Mouse (Mus musculus) natural killer cell, adult 2 months (primary cell): ENCODE results near the gene Bcl9l.
A peak's percentile ranks its signal among the peaks of the same experiment; 100 is the strongest.

ENCODE experiments used
- DNase-seq, 2 experiments: peaks; one replicate each; pipeline ENCODE4 v3.0.0; 2022; ENCODE audit warnings: low spot score in 2 of 2

Gene Bcl9l

DNA sequence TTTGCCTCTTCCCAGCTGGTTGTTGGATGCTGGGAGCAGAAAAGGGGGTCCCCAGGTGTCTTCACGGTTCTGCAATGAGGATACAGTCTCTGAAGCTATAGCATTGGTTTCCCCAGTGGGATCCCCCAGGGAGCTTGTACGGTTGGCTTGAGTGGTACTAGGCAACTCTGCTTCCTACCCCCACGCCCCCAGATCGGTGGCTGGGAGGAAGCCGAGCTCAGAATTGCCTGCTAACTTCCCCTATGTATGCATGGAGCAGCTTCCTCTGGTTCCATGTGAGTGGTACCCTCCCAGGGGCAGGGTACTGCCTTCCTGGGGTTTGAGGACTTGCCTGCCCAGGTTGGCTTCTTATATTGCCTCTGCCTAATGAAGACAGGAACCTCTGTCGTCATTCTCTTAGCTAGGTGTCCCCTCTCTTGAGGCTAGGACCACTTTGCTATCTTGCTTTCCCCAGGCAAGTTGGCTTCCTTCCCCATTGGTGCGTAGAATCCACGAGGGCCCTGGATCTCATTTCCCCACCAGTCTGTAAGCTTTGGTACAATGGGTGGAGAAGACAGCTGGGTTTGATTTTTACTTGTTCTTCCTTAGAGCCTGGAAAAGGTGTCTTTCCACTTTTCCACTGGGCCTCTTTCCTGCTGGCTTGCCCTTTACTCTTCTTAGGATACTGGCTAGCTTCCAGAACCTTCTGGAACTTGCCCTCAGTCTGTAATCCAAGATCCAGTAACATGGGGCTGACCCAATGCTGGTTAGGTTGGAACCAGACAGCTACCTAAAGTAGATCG lies 29.5 kb downstream of the Bcl9l start:
- peak in 1 of 2 experiments; percentile 61 for DNase-seq

DNA sequence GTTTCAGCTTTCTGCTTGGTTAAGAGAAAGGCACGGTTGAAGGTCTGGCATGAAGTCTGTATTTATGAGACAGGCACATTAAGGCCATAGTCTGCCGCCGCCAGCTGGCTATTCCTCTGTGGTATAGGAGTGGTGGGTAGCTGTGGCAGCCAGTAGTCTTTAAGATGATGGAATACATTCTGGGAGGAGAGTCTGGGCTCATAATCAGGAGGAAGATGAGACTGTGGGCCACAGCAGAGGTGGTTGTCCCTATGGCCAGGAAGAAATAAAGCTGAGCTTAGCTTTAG lies 30.0 kb downstream of the Bcl9l start:
- DNase-seq: no peak

DNA sequence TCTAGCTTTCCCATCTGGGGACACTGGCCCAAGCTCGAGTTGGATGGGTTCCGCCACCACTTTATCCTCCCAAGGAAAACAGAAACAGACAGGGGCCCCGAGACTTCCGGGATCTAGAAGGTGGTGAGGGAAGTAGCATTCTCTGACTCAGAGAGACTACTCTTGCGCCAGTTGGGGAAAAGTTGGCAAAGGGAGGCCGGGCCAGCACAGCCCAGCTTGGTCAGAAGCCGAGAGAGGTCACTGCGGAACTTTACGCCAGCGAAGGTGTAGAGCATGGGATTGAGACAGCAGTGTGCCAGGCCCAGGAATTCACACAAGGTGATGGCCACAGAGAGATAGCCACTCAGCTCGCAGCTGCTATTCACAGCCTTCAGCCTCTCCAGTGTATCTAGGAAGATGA lies 30.5 kb downstream of the Bcl9l start:
- no peak for DNase-seq

DNA sequence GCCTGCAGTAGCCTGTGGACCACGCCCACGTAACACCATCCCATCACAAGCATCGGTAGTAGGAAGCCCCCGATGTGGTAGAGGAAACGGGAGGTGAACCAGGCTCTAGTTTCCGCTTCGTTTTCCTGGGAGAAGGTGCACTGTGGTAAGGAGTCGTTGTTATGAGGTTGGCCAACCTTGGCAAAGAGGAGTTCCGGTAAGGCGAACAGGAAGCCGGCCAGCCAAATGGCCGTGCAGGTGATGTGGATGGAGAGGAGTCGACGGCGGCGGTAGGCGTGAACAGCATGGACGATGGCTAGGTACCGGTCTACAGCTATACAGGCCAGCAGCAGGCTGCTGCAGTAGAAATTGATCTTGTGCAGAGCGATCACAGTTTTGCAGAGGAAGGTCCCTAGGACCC lies 31.0 kb downstream of the Bcl9l start:
- no peak for DNase-seq

GRCm38 (mm10) chr9:44514147-44514546 lies 31.5 kb downstream of the Bcl9l start:
- no peak for DNase-seq

GRCm38 (mm10) chr9:44515131-44515751 lies 32.6 kb downstream of the Bcl9l start:
- DNase-seq: peak; percentile 52 to 66

- DNase-seq: no peak
Measured at GRCm38 (mm10) chr9:44515891-44516290, 33.3 kb downstream of the Bcl9l start.

DNA sequence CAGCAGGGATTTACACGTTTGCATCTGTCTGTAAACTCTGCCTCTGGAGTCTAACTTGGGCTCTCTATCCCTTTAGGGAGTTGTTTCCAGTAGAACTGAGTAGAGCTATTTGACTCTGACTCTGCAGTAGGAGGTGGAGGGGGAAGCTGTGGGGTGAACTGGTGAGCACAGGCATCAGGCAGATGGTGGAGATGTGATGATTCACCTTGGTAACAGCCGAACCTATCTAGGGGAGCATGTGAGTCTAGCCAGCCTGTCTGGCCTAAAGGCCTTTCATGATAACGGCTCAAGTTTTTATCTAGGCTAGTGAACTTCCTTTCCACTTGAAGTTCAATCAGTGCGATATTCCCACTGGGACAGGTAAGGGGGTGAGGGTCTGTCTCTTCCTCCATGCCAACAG lies 34.7 kb downstream of the Bcl9l start:
- DNase-seq: peak; percentile 60

- no peak for DNase-seq
Measured at GRCm38 (mm10) chr9:44518068-44518467, 35.4 kb downstream of the Bcl9l start.

DNA sequence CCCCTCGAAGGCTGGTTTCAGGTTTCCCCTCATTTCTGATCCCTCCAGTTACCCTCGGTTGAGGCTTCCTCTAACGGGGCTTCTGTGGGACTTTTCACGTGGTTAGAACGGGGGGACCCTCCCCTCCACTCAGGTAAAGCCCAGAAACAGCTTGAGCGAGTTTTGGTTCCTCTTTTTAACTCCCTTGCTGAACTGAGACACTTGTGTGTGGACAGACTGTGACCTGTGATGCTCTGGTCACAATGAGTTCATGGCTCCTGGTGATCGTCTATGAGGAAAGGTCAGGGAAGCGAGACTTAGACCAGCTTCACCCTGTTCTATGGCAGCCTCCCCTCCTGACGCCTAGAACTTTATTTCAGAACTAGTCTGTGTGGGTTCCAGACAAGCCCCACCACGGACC lies 39.3 kb downstream of the Bcl9l start:
- peak in 1 of 2 experiments; percentile 66 for DNase-seq

- no peak for DNase-seq
Measured at GRCm38 (mm10) chr9:44523686-44524085, 41.1 kb downstream of the Bcl9l start.

GRCm38 (mm10) chr9:44524235-44524826 lies 41.7 kb downstream of the Bcl9l start:
- no peak for DNase-seq

DNA sequence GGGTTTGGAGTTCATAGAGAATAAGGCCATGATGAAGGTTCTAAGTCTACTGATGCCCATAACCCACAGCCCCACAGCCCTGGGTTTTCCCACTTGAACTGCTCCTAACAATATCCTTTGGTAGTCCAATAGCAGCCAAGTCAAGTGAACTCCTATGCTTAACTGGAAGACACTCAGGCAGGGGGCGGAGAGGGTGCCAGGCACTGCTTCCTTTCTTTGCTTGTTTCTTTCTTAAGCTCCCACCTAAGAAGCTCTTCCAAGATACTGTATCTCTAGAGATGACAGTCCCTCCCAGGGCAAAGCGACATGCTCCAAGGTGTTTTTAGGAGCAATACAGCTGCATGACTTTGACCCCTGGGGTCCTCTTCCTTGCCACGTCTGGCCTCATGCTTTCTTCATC lies 42.4 kb downstream of the Bcl9l start:
- DNase-seq: no peak

DNA sequence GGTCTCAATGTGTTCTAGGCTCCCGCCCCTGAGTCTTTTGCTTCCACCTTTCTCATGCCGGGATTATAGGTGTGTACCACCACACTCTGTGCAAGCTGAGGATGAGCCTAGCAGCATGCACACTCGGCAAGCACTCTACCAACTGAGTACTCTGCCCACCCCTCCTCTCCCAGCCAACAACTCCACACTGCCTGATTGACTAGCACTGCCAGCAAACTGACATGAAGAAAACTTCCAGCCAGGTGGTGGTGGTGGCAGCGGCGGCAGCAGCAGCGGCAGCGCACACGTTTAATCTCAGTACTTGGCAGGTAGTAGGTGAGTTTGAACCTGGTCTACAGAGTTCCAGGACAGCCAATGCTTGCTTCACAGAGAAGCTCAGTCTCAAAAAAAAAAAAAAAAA lies 43.0 kb downstream of the Bcl9l start:
- no peak for DNase-seq

- peak in 1 of 2 experiments; percentile 84 for DNase-seq
Measured at GRCm38 (mm10) chr9:44526337-44527112, 43.9 kb downstream of the Bcl9l start.

DNA sequence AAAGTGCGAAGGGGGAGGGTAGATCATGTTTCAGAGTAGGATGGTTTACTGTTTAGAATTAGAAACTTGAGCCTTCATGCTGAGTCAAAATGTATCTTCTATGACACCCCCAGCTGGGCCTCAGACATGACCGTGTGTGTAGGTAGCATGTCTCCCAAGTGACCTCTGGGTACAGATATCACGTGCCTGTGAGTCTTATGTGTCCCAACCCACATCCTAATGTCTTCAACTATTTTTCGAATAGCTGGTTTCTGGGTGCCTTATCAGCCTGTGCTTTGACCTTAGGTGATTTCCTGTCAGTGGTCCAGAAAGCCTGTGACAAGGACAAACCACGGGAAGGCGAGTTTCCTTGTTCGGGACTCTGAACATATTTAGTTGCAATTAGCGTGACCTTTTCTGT lies 45.7 kb downstream of the Bcl9l start:
- DNase-seq: no peak

GRCm38 (mm10) chr9:44532991-44533580 lies 50.5 kb downstream of the Bcl9l start:
- DNase-seq: peak; percentile 47 to 68

DNA sequence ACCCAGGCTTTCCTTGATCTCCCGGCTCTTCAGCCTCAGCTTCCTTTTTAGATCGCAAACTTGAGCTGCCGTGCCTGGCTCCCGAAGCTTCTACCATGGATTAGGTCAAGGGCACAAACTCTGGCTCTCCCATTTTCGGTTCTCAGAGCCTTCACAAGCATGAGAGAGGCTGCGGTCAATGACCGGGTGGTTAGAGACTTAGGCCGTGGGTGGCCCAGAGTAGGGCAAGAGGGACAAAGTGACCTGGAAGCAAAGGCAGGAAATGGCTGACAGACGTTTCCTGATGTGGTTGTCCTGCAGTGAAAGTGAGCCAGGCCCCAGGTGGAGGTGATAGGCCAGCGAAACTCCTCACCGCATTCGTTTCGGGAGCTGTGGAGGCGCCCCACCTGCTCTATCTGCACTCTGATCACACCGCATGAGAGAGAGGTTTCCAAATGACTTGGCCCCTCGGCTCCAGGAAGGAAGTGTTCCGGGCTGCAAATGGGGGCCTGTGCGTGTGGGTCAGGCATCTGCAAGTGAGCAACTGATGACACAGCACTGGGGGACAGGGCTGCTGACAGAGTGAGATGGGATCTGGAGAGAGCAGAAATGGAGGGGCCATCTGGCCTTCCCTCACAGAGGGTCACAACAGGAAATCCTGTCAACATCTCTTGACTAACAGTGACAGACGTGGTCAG lies 55.1 kb downstream of the Bcl9l start:
- DNase-seq: peak; percentile 63 to 72

- no peak for DNase-seq
Measured at GRCm38 (mm10) chr9:44539816-44540421, 57.3 kb downstream of the Bcl9l start.

- DNase-seq: no peak
Measured at GRCm38 (mm10) chr9:44540676-44541075, 58.1 kb downstream of the Bcl9l start.

DNA sequence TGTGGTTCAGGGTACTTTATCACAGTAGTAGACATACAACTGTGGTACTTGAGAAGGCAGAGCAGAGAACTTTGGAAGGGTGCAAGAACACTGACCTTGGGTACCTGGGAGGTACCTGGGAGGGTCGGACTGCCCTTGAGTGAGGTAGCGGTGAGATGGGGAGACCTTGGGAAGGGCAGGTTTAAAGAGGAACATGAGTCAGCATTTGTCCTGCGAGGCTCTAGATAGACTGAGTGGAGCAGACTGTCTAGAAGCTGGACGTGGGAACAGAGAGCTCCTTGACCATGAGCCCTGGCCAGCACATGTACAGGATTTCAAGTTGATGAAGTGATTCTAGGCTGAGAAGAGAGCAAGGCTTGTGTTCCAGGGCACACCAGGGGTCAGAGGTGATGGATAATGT lies 59.7 kb downstream of the Bcl9l start:
- DNase-seq: no peak
